Mouse (Mus musculus): Measurements from ENCODE around the gene Cmbl.
"Not testable (repeated sequence)": the region's sequence is repeated elsewhere in the genome, so short reads cannot be mapped to it uniquely, and the experiment has no call there.

Gene Cmbl

GRCm38 (mm10) chr15:31542013-31542958, 22.9 kb upstream of the Cmbl start:
- no peak for DNase-seq (ENCODE audit: low spot score in 2 of 2)

- DNase-seq (ENCODE audit: low spot score in 2 of 2), result no peak
These were observed 21.9 kb upstream of the Cmbl start for GRCm38 (mm10) chr15:31543246-31543645.

GRCm38 (mm10) chr15:31545058-31545457, 20.1 kb upstream of the Cmbl start:
- DNase-seq (ENCODE audit: low spot score in 2 of 2), result no peak

DNA sequence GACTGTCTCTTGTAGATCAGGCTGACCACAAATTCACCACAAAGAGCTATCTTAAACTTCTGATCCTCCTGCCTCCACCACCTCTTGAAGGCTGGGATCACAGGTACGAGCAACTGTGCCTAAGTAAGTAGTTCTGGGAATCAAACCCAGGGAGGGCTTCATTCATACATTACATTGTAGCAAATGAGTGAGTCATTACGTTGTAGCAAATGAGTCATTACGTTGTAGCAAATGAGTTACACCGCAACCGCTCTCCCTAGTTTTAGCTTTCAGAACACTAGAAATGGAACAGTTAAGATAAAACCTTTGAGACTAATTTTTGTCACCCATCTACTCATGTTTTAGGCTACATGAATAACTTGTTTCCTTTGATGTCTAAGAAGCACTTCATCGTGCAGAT, 18.9 kb upstream of the Cmbl start:
- DNase-seq (ENCODE audit: low spot score in 2 of 2), result no peak

GRCm38 (mm10) chr15:31547421-31547820, 17.8 kb upstream of the Cmbl start:
- no peak for DNase-seq (ENCODE audit: low spot score in 2 of 2)

DNA sequence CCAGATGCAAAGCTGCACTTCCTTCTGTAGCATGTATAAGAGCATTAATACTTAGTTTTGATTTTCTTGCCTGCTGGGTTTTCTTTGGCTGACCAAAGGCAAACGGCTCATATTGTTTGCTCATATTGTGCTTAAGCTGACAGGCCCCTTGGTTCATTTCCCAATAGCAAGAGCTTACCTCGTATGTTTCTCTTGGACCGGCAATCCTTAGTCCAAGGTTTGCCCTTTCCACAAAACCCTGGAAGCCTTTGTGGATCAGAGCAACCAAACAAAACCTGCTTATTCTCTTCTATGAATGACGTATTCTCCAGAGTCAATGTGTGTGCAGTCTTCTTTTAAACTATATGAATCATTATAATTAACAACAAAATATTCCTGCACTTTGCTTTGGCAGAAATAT, 14.8 kb upstream of the Cmbl start:
- DNase-seq (ENCODE audit: low spot score in 2 of 2), result no peak

DNA sequence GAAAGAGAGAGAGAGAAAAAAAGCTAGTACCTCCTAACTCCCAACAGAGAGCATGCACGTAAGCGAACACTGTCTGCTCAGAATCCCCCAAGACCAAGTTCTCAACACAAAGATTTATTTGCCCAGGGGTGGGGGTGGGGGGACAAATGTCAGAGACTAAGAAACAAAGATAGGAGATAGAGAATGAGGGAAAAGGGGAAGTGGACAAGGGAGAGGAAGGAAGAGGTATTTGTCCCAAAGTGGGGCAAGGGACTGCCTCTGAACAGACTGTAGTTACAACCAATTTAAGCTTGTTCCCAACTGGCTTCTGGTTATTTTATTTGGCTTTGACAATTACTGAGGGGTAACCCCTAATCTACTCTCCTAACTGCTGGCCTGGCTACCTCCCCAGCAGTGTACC, 10.3 kb upstream of the Cmbl start:
- no peak for DNase-seq (ENCODE audit: low spot score in 2 of 2)

DNA sequence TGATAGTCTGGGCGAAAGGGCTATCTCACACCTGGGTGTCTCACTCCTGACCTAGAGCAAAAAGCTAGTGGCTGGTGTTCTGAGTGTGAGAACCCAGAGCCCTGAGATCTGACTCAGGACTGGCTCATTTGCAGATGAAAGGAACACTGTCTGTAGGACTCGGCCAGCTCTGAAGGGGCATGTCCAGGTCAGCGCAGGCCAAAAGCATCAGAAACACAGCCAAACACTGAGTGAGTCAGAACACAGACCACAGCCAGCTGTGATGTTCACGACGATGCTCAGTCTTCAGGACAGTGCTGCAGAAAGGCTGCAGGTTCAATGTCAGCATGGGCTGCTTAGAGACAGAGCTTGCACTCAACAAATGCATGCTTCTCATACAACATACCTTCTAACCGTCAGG, 3.8 kb upstream of the Cmbl start:
- DNase-seq (ENCODE audit: low spot score in 2 of 2), result no peak

DNA sequence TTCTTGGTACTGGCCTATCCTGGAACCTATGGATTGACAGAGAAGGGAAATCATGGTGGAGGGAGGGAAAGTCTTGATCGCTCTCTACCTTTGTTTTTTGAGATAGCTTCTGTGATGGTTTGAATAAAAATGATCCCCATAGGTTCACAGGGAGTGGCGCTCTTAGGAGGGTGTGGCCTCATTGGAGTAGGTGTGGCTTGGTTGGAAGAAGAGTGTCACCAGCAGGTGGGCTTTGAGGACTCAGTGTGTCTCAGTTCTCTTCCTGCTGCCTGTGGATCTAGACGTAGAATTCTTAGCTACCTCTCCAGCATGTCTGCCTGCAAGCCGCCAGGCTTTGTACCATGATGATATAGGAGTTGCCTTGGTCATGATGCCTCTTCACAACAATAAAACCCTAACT, 3.2 kb upstream of the Cmbl start:
- no peak for DNase-seq (ENCODE audit: low spot score in 2 of 2)

DNA sequence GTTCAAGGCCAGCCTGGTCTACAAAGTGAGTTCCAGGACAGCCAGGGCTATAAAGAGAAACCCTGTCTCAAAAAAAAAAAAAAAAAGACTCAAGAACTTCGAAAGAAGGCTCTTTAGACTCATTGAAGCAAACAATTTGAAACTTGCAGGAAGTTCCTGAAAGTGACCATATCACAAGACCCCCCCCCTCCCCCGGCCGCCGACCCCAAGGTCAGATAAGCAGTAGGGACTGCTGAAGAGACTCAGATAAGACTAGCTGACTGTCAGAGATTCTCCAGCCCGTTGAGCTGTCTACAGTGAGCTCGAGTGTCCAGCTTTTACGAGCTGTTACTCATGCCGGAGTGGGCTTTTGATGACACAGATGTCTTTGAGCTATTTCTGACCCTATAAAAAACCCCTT, 2.3 kb upstream of the Cmbl start:
- DNase-seq (ENCODE audit: low spot score in 2 of 2), result no peak

GRCm38 (mm10) chr15:31563577-31564546, 1.3 kb upstream of the Cmbl start:
- DNase-seq (ENCODE audit: low spot score in 2 of 2), result no peak

DNA sequence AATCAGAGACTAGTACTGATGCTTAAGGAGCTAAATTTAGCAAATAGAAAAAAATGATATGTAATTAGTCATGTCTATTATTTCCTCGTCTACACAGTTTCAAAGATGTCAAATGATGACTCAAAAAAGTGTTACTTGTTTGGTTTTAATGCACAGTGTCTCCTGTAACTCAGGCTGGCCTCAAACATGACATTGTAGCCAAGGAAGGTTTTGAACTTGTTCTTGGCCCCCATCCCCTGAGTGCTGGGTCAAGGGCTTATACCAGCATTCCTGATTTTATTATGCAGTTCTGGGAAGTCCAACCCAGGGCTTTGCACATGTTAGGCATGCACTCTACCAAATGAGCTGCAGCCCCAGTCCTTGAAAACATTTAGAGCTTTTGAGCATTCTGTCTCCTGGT, 597 bp downstream of the Cmbl start:
- DNase-seq (ENCODE audit: low spot score in 2 of 2), result no peak

- no peak for DNase-seq (ENCODE audit: low spot score in 2 of 2)
These were observed 2.2 kb downstream of the Cmbl start for GRCm38 (mm10) chr15:31567431-31567830.

- no peak for DNase-seq (ENCODE audit: low spot score in 2 of 2)
These were observed 3.4 kb downstream of the Cmbl start for GRCm38 (mm10) chr15:31568581-31568996.

GRCm38 (mm10) chr15:31569325-31570022, 4.3 kb downstream of the Cmbl start:
- DNase-seq (ENCODE audit: low spot score in 2 of 2), result no peak

GRCm38 (mm10) chr15:31570959-31571358, 5.8 kb downstream of the Cmbl start:
- no peak for DNase-seq (ENCODE audit: low spot score in 2 of 2)

GRCm38 (mm10) chr15:31571906-31572722, 6.9 kb downstream of the Cmbl start:
- no peak for DNase-seq (ENCODE audit: low spot score in 2 of 2)

DNA sequence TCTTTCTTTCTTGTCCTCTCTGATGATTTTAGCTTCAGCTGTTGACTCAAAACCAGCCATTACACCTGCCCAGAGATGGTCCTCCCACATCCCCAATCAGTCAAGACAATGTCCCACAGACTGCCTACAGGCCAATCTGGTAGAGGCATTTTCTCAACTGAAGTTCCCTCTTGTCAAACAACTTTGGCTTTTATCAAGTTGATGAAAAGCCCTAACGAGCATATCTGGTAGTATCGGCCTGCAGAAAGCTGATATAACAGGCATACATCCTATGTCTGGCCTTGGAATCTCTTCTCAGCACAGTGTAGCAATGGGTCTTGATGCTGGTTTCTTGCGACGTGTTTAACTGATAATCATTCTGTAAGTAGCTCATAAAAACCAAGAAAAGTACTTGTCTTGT, 8.1 kb downstream of the Cmbl start:
- DNase-seq (ENCODE audit: low spot score in 2 of 2), result no peak

GRCm38 (mm10) chr15:31573692-31574091, 8.5 kb downstream of the Cmbl start:
- DNase-seq (ENCODE audit: low spot score in 2 of 2), result no peak

- no peak for DNase-seq (ENCODE audit: low spot score in 2 of 2)
These were observed 10.9 kb downstream of the Cmbl start for GRCm38 (mm10) chr15:31576076-31576475.

DNA sequence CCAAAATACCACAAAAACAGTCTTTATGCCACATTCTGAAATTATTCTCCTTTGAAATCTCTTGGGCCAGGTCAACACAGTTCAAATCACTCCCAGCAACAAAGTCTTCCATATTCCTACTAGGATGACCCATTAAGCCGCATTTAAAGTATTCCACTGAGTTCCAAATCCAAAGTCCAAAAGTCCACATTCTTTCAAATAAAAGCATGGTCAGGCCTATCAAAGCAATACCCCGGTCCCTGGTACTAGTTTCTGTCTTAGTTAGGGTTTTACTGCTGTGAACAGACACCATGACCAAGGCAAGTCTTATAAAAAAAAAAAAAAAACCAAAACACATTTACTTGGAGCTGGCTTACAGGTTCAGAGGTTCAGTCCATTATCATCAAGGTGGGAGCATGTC, 15.9 kb downstream of the Cmbl start:
- not testable (repeated sequence) for DNase-seq (ENCODE audit: low spot score in 2 of 2)

Measured in frontal cortex, postnatal 14 days (tissue).